Mouse (Mus musculus): ENCODE results near the gene Tecpr1.

DNA sequence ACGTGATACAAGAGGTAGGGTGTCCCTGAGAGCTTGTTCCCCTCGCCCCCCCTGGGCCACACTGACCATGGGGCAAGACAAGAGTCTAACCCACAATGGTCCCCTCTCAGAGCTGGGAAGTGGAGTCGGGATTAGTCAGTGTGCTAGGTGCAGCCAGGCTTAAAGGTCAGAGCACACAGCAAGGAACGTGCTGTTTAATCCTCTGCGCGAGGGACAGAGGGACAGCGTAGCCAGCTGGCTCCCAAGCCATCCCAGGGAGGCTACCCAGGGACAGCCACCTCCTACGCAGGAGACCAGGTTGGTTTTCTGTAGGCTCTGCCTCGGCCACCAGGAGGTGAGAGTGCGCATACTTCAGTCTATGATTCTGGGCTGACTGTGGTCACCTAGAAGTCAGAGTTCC, 18.5 kb downstream of the Tecpr1 start:
- TF ChIP-seq CTCF (IDR thresholded peaks at IDR 0.05; ENCODE audit: borderline replicate concordance, control insufficient read depth, extremely low read depth, insufficient read depth, low read length, poor library complexity) (no peak), POLR2A (IDR thresholded peaks at IDR 0.05; ENCODE audit: control insufficient read depth, extremely low read depth, insufficient read depth, low read length, poor library complexity) (no peak)
